Mouse (Mus musculus) kidney, postnatal 25 days (tissue): Measurements from ENCODE around the gene Nop58.
"Not testable (repeated sequence)": the region's sequence is repeated elsewhere in the genome, so short reads cannot be mapped to it uniquely, and the experiment has no call there.

Experiments used
- DNase-seq, 2 experiments: peaks; one replicate each; pipeline ENCODE4 v3.0.0; 2021; ENCODE audit warnings: mixed read lengths in 2 of 2

Gene Nop58

DNA sequence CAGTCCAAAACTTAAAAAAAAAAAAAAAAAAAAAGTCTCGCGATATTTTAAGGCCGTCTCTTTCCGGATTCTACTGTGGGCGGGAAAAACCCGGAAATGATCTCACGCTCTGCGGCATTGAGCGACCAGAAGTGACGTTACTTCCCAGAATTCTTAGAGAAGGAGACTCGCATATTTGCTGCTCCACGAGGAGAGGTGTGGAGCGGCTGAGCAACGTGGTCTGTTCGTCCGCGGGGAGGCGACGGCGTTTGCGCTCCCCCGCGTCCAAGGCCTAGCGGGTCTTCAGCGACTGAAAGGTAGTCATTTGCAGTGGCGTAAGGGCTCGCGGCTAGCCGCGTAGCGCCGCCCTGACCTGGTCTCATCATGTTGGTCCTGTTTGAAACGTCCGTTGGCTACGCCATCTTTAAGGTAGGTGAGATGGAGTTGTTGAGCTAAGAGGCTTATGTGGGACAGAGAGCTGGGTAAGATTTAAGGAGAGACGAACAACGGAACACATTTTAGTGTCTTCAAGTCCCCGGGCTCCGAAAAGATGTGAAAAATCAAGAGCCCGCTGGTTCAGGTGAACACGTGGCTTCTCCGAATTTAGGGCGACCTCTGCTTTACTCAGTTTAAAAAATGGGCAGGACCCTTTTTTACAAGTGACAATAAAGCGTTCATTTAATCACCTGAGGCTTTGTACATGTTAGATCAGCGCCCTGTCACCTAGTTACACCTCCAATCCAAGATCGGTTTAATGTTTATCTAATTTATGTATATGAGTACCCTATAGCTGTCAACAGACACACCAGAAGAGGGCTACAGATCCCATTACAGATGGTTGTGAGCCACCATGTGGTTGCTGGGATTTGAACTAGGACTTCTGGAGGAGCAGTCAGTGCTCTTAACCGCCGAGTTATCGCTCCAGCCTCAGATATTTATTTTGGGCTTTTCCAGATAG lies at the start of gene Nop58:
Gene Nop58 (plus strand): TSS at position 153 of the 937 bp plus-strand sequence.
- peak; percentile 92 to 95 for DNase-seq

- DNase-seq = no peak
Observed at GRCm38 (mm10) chr1:59636349-59636748, 48.4 kb upstream of the Nop58 start.

- DNase-seq = no peak
Observed at GRCm38 (mm10) chr1:59638371-59638770, 46.4 kb upstream of the Nop58 start.

GRCm38 (mm10) chr1:59642488-59642887 lies 42.3 kb upstream of the Nop58 start:
- DNase-seq = no peak

DNA sequence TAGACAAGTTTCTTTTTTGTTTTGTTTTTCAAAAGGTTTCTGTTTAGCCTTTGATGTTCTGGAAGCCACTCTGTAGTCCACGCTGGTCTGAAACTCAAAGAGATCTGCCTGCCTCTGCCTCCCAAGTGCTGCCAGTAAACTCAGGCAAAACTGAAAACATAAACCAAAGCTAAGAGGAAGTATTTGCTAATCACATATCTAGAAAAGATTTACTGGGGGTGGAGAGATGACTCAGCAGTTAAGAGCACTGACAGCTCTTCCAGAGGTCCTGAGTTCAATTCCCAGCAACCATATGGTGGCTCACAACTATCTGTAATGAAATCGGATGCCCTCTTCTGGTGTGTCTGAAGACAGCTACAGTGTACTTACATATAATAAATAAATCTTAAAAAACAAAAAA lies 38.3 kb upstream of the Nop58 start:
- DNase-seq = not testable (repeated sequence)

GRCm38 (mm10) chr1:59651201-59651819 lies 33.5 kb upstream of the Nop58 start:
- DNase-seq = no peak

DNA sequence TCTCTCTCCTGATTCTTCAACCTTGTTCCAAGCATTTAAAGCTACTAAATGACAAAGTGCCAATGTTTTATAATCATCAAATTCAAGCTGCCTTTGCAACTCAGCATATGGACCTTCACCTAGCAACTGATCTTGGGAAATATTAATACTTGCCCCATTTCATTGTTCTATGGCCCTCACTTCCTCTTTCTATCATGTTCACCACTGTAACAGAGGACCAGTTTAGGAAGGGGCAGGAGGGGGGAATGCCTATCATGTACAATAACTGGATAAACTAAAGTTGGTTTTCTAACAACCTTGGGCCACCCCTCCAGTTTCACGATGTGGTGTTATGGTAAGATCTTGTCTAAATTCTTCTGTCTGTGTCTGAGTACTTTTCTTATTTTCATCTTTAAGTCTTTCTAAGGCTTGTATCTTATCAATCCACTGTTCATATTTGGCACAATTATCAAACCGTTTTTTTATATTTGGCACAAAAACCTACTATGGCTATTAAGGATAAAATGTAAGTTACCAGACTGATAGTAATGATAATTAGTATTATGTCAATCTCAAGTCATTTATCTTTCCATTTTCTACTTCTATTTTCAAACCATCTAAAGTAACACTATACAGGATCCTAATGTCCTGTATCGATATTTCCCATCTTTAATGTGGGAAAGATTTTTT lies 31.4 kb upstream of the Nop58 start:
- no peak for DNase-seq

DNA sequence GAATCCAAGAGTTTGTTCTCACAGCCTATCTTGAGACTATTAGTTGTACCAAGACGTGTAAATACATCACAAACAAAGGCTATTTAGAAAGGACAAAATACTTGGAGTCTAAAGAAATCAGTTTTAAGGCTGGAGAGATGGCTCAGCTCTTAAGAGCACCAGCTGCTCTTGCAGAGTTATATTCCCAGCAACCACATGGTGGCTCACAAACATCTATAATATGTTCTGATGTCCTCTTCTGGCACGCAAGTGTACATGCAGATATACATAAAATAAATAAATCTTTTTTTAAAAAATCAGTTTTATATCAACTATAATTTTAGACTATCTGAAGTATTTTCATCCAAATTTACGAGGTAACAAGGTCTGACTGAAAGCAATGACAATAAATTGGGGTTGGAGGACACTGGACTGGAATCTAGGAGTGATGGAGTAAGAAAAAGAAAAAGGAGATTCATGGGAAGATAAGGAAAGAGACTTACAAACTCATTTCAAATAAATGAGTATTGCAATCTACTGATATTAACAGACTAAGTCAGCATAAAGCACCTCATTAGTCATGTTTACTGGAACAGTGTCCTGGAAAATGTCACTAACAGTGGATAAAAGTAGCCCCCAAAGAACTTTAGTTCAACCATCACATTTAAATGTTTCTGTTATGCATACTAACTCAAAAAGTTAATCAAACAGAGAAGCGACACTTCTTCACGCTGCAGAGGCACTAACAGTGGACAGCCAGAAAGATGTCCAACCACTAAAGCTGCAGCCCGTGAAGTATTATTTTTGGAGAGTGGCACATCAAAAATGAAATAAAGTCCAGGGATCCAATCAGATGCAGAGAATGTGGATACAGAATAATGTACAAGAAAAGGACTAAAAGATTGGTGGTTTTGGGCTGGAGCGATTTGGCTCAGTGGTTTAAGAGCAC lies 28.3 kb upstream of the Nop58 start:
- no peak for DNase-seq

- no peak for DNase-seq
Observed at GRCm38 (mm10) chr1:59663456-59664135, 21.2 kb upstream of the Nop58 start.

DNA sequence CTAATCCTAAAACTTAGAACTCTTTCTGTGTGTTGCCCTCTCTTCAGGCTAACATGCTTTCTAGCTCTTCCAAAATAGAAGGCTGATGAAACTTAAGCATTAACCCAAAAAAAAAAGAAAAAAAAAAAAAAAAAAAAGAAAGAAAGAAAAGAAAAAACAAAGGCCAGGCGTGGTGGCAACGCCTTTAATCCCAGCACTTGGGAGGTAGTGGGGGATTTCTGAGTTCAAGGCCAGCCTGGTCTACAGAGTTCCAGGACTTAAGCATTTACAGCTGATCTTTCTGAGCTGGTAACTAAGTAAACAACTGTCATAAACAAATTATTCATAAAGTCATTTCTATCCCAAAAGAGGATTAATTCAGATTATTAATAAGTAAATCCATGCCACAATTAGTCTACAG lies 15.9 kb upstream of the Nop58 start:
- no peak for DNase-seq

DNA sequence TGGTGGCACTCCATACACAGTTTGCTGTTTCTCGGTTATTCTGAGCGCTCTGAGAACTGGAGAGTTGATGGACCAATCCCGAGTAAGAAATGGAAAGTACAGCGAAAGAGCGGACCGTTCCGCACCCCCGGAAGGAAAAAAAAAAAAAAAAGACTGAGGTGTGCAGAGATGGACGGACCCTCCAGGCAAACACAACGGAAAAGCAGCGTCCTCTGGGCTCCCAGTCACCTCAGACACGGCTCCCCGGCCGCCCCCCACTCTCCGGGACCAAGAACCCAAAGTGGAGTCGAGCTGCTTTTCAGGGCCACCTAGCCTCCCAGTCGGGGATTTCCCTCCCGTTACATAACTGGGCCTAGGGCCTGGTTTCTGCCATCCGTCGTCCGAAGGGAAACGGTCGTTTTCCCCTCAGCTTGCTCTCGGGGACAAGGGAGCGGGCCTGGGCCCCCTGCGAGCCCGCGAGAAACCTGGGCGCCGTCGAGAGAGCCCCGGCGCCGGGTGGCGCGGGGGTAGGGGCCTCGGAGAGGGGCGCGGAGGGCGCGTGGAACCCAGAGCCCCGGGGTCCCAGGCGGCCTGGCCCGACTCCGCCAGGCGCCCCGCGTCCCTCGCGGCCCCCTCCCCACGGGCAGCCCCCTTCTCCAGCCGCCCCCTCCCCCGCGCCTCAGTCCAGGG lies 14.7 kb upstream of the Nop58 start:
- peak; percentile 19 to 72 for DNase-seq

- DNase-seq = peak; percentile 93 to 96
Observed at GRCm38 (mm10) chr1:59670641-59671168, 14.1 kb upstream of the Nop58 start, which contains the start of gene Sumo1. Gene Sumo1 (minus strand): TSS chr1:59670834.

GRCm38 (mm10) chr1:59673661-59674060 lies 11.1 kb upstream of the Nop58 start:
- no peak for DNase-seq

DNA sequence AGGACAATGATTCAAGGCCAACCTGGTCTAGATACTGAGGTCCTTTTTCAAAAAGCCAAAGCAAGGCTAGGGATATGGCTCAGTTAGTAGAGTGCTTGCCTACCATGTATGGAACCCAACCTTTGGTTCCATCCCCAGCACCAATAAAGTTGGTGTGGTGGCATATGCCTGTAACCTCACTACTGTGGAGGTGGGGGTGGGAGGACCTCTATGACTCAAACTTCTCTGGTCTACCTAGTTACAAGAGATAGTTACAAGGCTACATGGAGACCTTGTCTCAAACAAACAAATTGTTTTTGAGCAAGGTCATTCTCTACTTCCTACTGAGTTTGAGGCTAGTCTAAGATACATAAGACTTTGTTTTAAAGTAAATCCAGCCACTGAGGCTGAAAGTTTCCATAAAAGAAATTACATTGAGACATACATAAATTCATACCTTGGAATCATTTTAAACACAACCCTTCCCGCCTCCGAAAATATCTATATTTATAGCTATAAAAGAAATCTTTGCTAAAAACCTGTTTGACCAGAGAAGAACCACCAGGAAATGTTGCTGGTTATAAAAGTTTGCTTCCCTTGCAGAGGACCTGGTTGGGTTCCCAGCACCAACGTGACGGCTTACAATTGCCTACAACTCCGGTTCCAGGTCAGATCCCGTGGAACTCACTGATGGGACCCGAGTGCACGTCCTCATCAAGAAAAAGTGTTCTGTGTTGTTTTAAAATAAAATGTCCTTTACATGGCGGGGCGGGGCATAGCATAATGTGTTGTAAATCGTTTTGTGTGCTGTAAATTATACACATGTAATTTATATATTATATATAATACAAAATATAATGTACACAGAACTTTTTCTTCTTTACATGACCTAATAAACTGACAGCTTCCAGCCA lies 599 bp upstream of the Nop58 start:
- DNase-seq = peak; percentile 25 to 54

- no peak for DNase-seq
Observed at GRCm38 (mm10) chr1:59687493-59687892, 2.7 kb downstream of the Nop58 start.

- no peak for DNase-seq
Observed at GRCm38 (mm10) chr1:59690467-59690866, 5.7 kb downstream of the Nop58 start.

DNA sequence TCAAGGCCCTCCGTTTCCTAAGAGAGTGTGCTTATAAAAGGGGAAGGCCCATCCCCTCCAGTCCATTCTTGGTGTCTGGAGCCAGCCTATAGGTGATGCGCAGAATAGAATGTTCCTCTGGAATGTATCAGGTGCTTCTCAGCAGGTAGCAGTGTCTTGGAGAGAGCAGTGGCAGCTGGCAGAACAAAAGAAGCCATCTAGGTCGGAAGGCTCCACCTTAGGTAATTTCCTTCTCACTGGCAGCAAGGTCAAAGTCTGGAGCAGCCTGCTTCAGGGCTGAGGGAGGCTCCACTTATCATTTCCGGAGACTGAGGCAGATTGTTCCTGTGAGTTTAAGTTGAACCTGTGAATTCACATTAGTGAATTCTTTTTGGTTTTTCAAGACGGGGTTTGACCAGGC lies 13.0 kb downstream of the Nop58 start:
- DNase-seq = no peak

GRCm38 (mm10) chr1:59698207-59698606 lies 13.4 kb downstream of the Nop58 start:
- no peak for DNase-seq

DNA sequence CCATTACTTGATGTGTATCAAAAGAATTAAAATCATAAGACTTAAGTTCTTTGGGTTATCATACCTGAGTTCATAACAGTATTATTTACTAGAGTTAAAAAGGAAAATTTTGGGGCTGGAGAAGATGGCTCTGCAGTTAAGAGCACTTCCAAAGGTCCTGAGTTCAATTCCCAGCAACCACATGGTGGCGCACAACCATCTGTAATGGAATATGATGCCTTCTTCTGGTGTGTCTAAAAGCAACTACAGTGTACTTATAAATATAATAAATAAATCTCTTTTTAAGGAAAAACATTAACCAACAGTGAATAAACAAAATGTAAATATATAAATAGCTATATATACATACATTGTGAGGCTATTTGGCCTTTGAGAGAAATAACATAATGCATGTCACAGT lies 17.0 kb downstream of the Nop58 start:
- peak in 1 of 2 experiments; percentile 21 for DNase-seq

DNA sequence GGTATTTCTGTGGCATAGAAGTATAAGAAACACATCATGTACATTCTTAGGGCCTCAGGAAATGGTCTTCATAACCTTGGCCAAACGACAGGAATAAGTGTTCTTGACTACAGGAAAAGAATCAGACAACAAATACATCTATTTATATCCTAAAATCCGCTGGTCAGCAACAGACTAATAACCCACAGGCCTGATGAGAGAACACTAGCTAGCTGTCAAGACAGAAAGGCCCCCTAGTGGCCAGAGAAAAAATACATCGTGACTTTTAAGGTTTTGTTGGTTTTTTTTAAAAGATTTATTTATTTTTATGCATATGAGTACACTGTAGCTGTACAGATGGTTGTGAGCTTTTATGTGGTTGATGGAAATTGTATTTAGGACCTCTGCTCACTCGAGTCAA lies 35.1 kb downstream of the Nop58 start:
- DNase-seq = peak in 1 of 2 experiments; percentile 43
